In the genomic region with DNA sequence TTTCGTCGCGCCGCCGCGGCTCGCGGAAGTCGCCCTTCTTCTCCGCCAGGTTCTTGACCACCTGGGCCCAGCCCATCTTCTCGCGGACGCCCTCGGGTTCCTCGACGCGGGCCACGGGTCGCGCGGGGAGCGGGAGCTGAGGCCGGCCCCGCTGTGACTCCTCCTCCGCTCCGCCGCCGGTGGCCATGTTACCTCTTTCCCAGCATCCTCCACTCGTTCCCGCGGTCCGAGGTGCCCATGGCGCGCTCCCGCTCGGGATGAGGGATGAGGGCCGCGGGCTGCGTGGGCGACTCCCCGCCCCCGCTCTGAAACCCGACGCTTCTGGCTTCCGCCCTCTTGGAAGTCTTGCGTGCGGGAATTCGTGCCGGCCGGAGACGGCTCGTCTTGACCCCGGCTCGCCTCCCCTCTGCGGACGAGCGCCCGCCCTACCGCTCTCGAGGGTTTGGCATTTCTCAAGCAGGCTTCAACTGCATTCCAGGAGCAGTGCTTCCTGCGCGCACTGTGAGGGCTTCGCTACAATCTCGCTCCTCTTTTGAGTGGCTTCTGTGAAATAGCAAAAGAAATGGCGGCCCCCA, we compare ENCODE assay signal across 8 mouse cellular contexts. TPM values are rescaled to one million over a fixed set of nuclear protein-coding genes. Genes with fewer than 3 reads are reported as not detected.
DNase-seq lines count a peak whose midpoint lies in the region; ATAC-seq and TF ChIP-seq lines count a peak whose summit lies in the region.

A gene (minus strand): TSS at position 437 of the 575 bp plus-strand sequence.

- H3K4me1 ChIP-seq in embryonic fibroblast, embryonic 13.5 days (ENCODE audit: control insufficient read depth, insufficient read depth, low read length), result peaks cover 8% of the 10 kb centered on the region
- peaks cover 26% of the 10 kb centered on the region for H3K4me1 ChIP-seq in limb, embryonic 11.5 days (ENCODE audit: control insufficient read depth, insufficient read depth, low read length)
- peaks cover 31% of the 10 kb centered on the region for H3K4me1 ChIP-seq in midbrain, embryonic 11.5 days (ENCODE audit: control insufficient read depth, insufficient read depth, low read length)

- H3K27me3 ChIP-seq in limb, embryonic 11.5 days (ENCODE audit: control insufficient read depth, insufficient read depth, low read length), result no peaks in the 10 kb centered on the region
- H3K27me3 ChIP-seq in midbrain, embryonic 11.5 days (ENCODE audit: control insufficient read depth, insufficient read depth, low read length), result no peaks in the 10 kb centered on the region

- peaks cover 4% of the 10 kb centered on the region; the same call in 1 of the 2 replicates for H3K9me3 ChIP-seq in limb, embryonic 11.5 days (ENCODE audit: control insufficient read depth, low read length)
- peaks cover 7% of the 10 kb centered on the region; the same call in 1 of the 2 replicates for H3K9me3 ChIP-seq in midbrain, embryonic 11.5 days (ENCODE audit: control insufficient read depth, low read length)

- peak; percentile 79 for TF ChIP-seq POLR2A in brain, embryonic 14.5 days (IDR thresholded peaks at IDR 0.05; ENCODE audit: borderline replicate concordance, extremely low read depth, insufficient read depth, insufficient read length, poor library complexity, severe bottlenecking)
- peak; percentile 75 for TF ChIP-seq POLR2A in embryonic fibroblast, embryonic 13.5 days (IDR thresholded peaks at IDR 0.05; ENCODE audit: low read depth, low read length)

- peak within 1 kb of the TSS; percentile 92 for H3K4me2 ChIP-seq in limb, embryonic 11.5 days (ENCODE audit: low read depth, severe bottlenecking)
- H3K4me2 ChIP-seq in midbrain, embryonic 11.5 days, result peak within 1 kb of the TSS; percentile 83

- peak within 1 kb of the TSS; percentile 64 for H3K27ac ChIP-seq in embryonic fibroblast, embryonic 13.5 days (ENCODE audit: insufficient read depth, low read length)
- H3K27ac ChIP-seq in limb, embryonic 11.5 days (replicated peaks; ENCODE audit: low read depth, low read length), result peak within 1 kb of the TSS; percentile 85
- H3K27ac ChIP-seq in midbrain, embryonic 11.5 days (ENCODE audit: low read depth, low read length), result peak within 1 kb of the TSS; percentile 94

- TF ChIP-seq CTCF in brain, embryonic 14.5 days (IDR thresholded peaks at IDR 0.05; ENCODE audit: borderline replicate concordance, extremely low read depth, insufficient read depth, insufficient read length), result no peak
- no peak for TF ChIP-seq CTCF in embryonic fibroblast, embryonic 13.5 days (IDR thresholded peaks at IDR 0.05; ENCODE audit: borderline replicate concordance, insufficient read depth, low read length)

- under 1% methylated on average over 64 of the region's 65 CpGs for WGBS in limb, embryonic 11.5 days
- under 1% methylated on average over 43 of the region's 65 CpGs for WGBS in midbrain, embryonic 11.5 days

- peak; percentile 94 for DNase-seq in brain, embryonic 14.5 days (ENCODE audit: low read depth)
- DNase-seq in heart, adult 9 months (ENCODE audit: low spot score in 2 of 2), result peak; percentile 85 to 90
- peak; percentile 83 to 85 for DNase-seq in kidney, adult 8-10 months
- DNase-seq in limb, embryonic 11.5 days (ENCODE audit: low spot score), result peak; percentile 94
- DNase-seq in midbrain, embryonic 11.5 days (ENCODE audit: low spot score, missing footprints), result peak; percentile 98
- DNase-seq in skeletal muscle tissue, adult 2 months (ENCODE audit: low read depth, low spot score), result peak; percentile 60
- no peak for DNase-seq in MN1 (ENCODE audit: low spot score)

- peak; percentile 72 for ATAC-seq in limb, embryonic 11.5 days (ENCODE audit: insufficient number of reproducible peaks, low FRiP score, low TSS enrichment, low read depth)
- peak; percentile 75 for ATAC-seq in midbrain, embryonic 11.5 days (ENCODE audit: low FRiP score)

- peak within 1 kb of the TSS; percentile 90 for H3K9ac ChIP-seq in limb, embryonic 11.5 days (ENCODE audit: low read length)
- H3K9ac ChIP-seq in midbrain, embryonic 11.5 days (ENCODE audit: low read length), result peak within 1 kb of the TSS; percentile 98

- H3K36me3 ChIP-seq in limb, embryonic 11.5 days (ENCODE audit: control insufficient read depth, insufficient read depth, low read length), result no peaks in the 10 kb centered on the region
- H3K36me3 ChIP-seq in midbrain, embryonic 11.5 days (ENCODE audit: control insufficient read depth, insufficient read depth, low read length), result no peaks in the 10 kb centered on the region

- peak within 1 kb of the TSS; percentile 63 for H3K4me3 ChIP-seq in embryonic fibroblast, embryonic 13.5 days (ENCODE audit: insufficient read depth, low read length)
- peak within 1 kb of the TSS; percentile 94 for H3K4me3 ChIP-seq in limb, embryonic 11.5 days (ENCODE audit: low read depth, low read length)
- H3K4me3 ChIP-seq in midbrain, embryonic 11.5 days (ENCODE audit: low read depth, low read length), result peak within 1 kb of the TSS; percentile 96

RNA-seq across cellular contexts. Expression of the gene that starts here (rescaled TPM):
- 18.1 and 19.9 TPM in 2 replicates for polyA plus RNA-seq in brain, embryonic 14.5 days (2012; rRNA removed)
- 9.7 and 17.6 TPM in 2 replicates for polyA plus RNA-seq in embryonic fibroblast, embryonic 13.5 days (2011; ENCODE audit: insufficient read length, low read depth, missing spikeins)
- polyA plus RNA-seq in limb, embryonic 11.5 days (2014; fragmentation: Nextera tagmentation; extraction: Ambion mirVana), result 69.4 and 75.8 TPM in 2 replicates
- polyA plus RNA-seq in midbrain, embryonic 11.5 days (2014; fragmentation: Nextera tagmentation; extraction: Ambion mirVana), result 52.0 and 55.0 TPM in 2 replicates
